Mouse (Mus musculus) intestine, embryonic 14.5 days (tissue): ENCODE measurements at regions not wholly inside any gene's neighbourhood (a gene's known extent, or its start where the extent isn't known, plus 50 kb on each side); places are given as distances from the start of the nearest gene placed in this dataset.
A peak's percentile ranks its signal among the peaks of the same experiment; 100 is the strongest.

Source experiments
- ATAC-seq: fragments of 200-750 bp; cut with Nextera tagmentation; replicated peaks from 2 replicates; pipeline ENCODE4 v1.8.0; 2017; ENCODE audit warnings: low read depth, moderate number of reproducible peaks, moderate TSS enrichment, moderate library complexity; ENCODE audit not compliant: low FRiP score, low TSS enrichment
- DNase-seq: peaks from one replicate; pipeline ENCODE4 v3.0.0-alpha.2; 2018; ENCODE audit warnings: low spot score
- H3K27ac ChIP-seq: fragments of 300-500 bp; sonication (generic); 2 replicates; pipeline ENCODE4 v1.5.1; 2014; ENCODE audit warnings: low read depth, mild to moderate bottlenecking, control low read depth
- H3K27me3 ChIP-seq: fragments of 300-500 bp; sonication (generic); replicated peaks from 2 replicates; pipeline ENCODE4 v1.6.1; 2014; ENCODE audit warnings: low read length, control low read depth; ENCODE audit not compliant: control insufficient read depth, insufficient read depth
- H3K36me3 ChIP-seq: fragments of 300-500 bp; sonication (generic); 2 replicates; pipeline ENCODE4 v1.6.1; 2014; ENCODE audit warnings: low read length, control low read depth; ENCODE audit not compliant: control insufficient read depth, insufficient read depth
- H3K4me1 ChIP-seq: fragments of 300-500 bp; sonication (generic); replicated peaks from 2 replicates; pipeline ENCODE4 v1.6.1; 2014; ENCODE audit warnings: low read length, control low read depth, mixed read lengths; ENCODE audit not compliant: control insufficient read depth, insufficient read depth
- H3K4me2 ChIP-seq: fragments of 300-500 bp; sonication (generic); 2 replicates; pipeline ENCODE4 v1.6.1; 2014; ENCODE audit warnings: low read length
- H3K4me3 ChIP-seq: fragments of 300-500 bp; sonication (generic); 2 replicates; pipeline ENCODE4 v1.5.1; 2014; ENCODE audit warnings: low read depth, low read length, control low read depth, mixed read lengths
- H3K9ac ChIP-seq: fragments of 300-500 bp; sonication (generic); 2 replicates; pipeline ENCODE4 v1.6.1; 2014; ENCODE audit warnings: mild to moderate bottlenecking, low read length
- H3K9me3 ChIP-seq: fragments of 300-500 bp; sonication (generic); 2 replicates; pipeline ENCODE4 v1.6.1; 2016; ENCODE audit warnings: low read length, control low read depth; ENCODE audit not compliant: control insufficient read depth
- WGBS: fragments of 180-500 bp; shearing (Covaris S2); extraction: QIAGEN DNeasy Blood & Tissue Kit; methylation state at CpG from one replicate; pipeline ENCODE4 v1.1.7; 2014; 5-methylcytosine and 5-hydroxymethylcytosine counted together

GRCm38 (mm10) chr7:70505671-70506181 is 139.2 kb upstream of the Nr2f2 start:
- H3K4me2 ChIP-seq, result no peak overlapping the region
- peak; percentile 62; the same call in 1 of the 2 replicates for ATAC-seq
- no peaks in the 10 kb centered on the region for H3K36me3 ChIP-seq
- H3K9ac ChIP-seq, result no peak overlapping the region
- no peak overlapping the region for H3K4me3 ChIP-seq
- peaks cover 29% of the 10 kb centered on the region for H3K4me1 ChIP-seq
- H3K9me3 ChIP-seq, result no peaks in the 10 kb centered on the region
- H3K27ac ChIP-seq, result peak overlapping the region; percentile 3; the same call in 1 of the 2 replicates
- 5% methylated on average over 7 of the region's 7 CpGs for WGBS
- no peaks in the 10 kb centered on the region for H3K27me3 ChIP-seq
- peak; percentile 65 for DNase-seq

- no peak overlapping the region for H3K9ac ChIP-seq
- ATAC-seq (no peak; the same call in 1 of the 2 replicates), DNase-seq (no peak)
- H3K4me1 ChIP-seq, result peaks cover 18% of the 10 kb centered on the region
- H3K27ac ChIP-seq, result no peak overlapping the region
- H3K4me3 ChIP-seq, result no peak overlapping the region
- no peaks in the 10 kb centered on the region for H3K27me3 ChIP-seq
- no peaks in the 10 kb centered on the region for H3K36me3 ChIP-seq
- 65% methylated on average over 4 of the region's 4 CpGs for WGBS
- no peak overlapping the region for H3K4me2 ChIP-seq
- no peaks in the 10 kb centered on the region for H3K9me3 ChIP-seq
These were observed 135.3 kb upstream of the Nr2f2 start for GRCm38 (mm10) chr7:70501821-70502220.

GRCm38 (mm10) chr7:70496541-70497154 is 130.1 kb upstream of the Nr2f2 start:
- ATAC-seq (no peak), DNase-seq (no peak)
- no peak overlapping the region for H3K4me2 ChIP-seq
- H3K9me3 ChIP-seq, result no peaks in the 10 kb centered on the region
- no peaks in the 10 kb centered on the region for H3K27me3 ChIP-seq
- no peak overlapping the region for H3K9ac ChIP-seq
- no peaks in the 10 kb centered on the region for H3K4me1 ChIP-seq
- no peak overlapping the region for H3K27ac ChIP-seq
- no peaks in the 10 kb centered on the region for H3K36me3 ChIP-seq
- H3K4me3 ChIP-seq, result no peak overlapping the region
- 27% methylated on average over 8 of the region's 8 CpGs for WGBS

- H3K27ac ChIP-seq, result no peak overlapping the region
- no peaks in the 10 kb centered on the region for H3K27me3 ChIP-seq
- H3K9ac ChIP-seq, result no peak overlapping the region
- H3K4me1 ChIP-seq, result no peaks in the 10 kb centered on the region
- WGBS, result 73% methylated on average over 2 of the region's 2 CpGs
- DNase-seq (no peak), ATAC-seq (no peak)
- H3K4me2 ChIP-seq, result no peak overlapping the region
- H3K36me3 ChIP-seq, result no peaks in the 10 kb centered on the region
- H3K9me3 ChIP-seq, result no peaks in the 10 kb centered on the region
- no peak overlapping the region for H3K4me3 ChIP-seq
These were observed 117.7 kb upstream of the Nr2f2 start for GRCm38 (mm10) chr7:70484201-70484600.

GRCm38 (mm10) chr7:70483536-70483935 is 117.0 kb upstream of the Nr2f2 start:
- Histone ChIP-seq H3K9ac (no peak overlapping the region), H3K9me3 (no peaks in the 10 kb centered on the region), H3K27ac (no peak overlapping the region), H3K4me3 (no peak overlapping the region), H3K36me3 (no peaks in the 10 kb centered on the region), H3K27me3 (no peaks in the 10 kb centered on the region), H3K4me1 (no peaks in the 10 kb centered on the region), H3K4me2 (no peak overlapping the region)
- no peak for ATAC-seq
- WGBS, result 82% methylated on average over 3 of the region's 3 CpGs
- DNase-seq, result no peak

- DNase-seq, result no peak
- 70% methylated on average over 10 of the region's 10 CpGs for WGBS
These were observed 115.3 kb upstream of the Nr2f2 start for GRCm38 (mm10) chr7:70481880-70482279.

GRCm38 (mm10) chr7:70472786-70473185 is 106.3 kb upstream of the Nr2f2 start:
- Histone ChIP-seq H3K9me3 (no peaks in the 10 kb centered on the region), H3K4me1 (no peaks in the 10 kb centered on the region), H3K36me3 (no peaks in the 10 kb centered on the region), H3K9ac (no peak overlapping the region), H3K4me2 (no peak overlapping the region), H3K27me3 (no peaks in the 10 kb centered on the region), H3K4me3 (no peak overlapping the region), H3K27ac (no peak overlapping the region)
- no peak for ATAC-seq
- whole genome bisulfite sequencing, result 64% methylated on average over 4 of the region's 4 CpGs
- DNase-seq, result no peak

More at GRCm38 (mm10) chr7:70481880-70482279, 115.3 kb upstream of the Nr2f2 start:
- Histone ChIP-seq H3K36me3 (no peaks in the 10 kb centered on the region), H3K27ac (no peak overlapping the region), H3K9ac (no peak overlapping the region), H3K9me3 (no peaks in the 10 kb centered on the region), H3K4me2 (no peak overlapping the region), H3K27me3 (no peaks in the 10 kb centered on the region), H3K4me1 (no peaks in the 10 kb centered on the region), H3K4me3 (no peak overlapping the region)
- no peak for ATAC-seq

- Histone ChIP-seq H3K9me3 (no peaks in the 10 kb centered on the region), H3K27ac (no peak overlapping the region), H3K4me1 (no peaks in the 10 kb centered on the region), H3K9ac (no peak overlapping the region), H3K36me3 (no peaks in the 10 kb centered on the region), H3K27me3 (no peaks in the 10 kb centered on the region), H3K4me3 (no peak overlapping the region), H3K4me2 (no peak overlapping the region)
- DNase-seq (no peak), ATAC-seq (no peak)
- 89% methylated on average over 2 of the region's 2 CpGs for WGBS
These were observed 104.0 kb upstream of the Nr2f2 start for GRCm38 (mm10) chr7:70470557-70470956.

GRCm38 (mm10) chr7:70462131-70462530 is 95.6 kb upstream of the Nr2f2 start:
- 56% methylated on average over 4 of the region's 4 CpGs for WGBS
- no peak overlapping the region for H3K9ac ChIP-seq
- no peaks in the 10 kb centered on the region for H3K4me1 ChIP-seq
- H3K36me3 ChIP-seq, result no peaks in the 10 kb centered on the region
- no peak overlapping the region for H3K27ac ChIP-seq
- no peaks in the 10 kb centered on the region for H3K27me3 ChIP-seq
- ATAC-seq, result no peak
- H3K4me2 ChIP-seq, result no peak overlapping the region
- DNase-seq, result no peak
- no peaks in the 10 kb centered on the region for H3K9me3 ChIP-seq
- no peak overlapping the region for H3K4me3 ChIP-seq
